Mouse (Mus musculus): ENCODE data around the gene Brinp1.

Brinp1 gene

DNA sequence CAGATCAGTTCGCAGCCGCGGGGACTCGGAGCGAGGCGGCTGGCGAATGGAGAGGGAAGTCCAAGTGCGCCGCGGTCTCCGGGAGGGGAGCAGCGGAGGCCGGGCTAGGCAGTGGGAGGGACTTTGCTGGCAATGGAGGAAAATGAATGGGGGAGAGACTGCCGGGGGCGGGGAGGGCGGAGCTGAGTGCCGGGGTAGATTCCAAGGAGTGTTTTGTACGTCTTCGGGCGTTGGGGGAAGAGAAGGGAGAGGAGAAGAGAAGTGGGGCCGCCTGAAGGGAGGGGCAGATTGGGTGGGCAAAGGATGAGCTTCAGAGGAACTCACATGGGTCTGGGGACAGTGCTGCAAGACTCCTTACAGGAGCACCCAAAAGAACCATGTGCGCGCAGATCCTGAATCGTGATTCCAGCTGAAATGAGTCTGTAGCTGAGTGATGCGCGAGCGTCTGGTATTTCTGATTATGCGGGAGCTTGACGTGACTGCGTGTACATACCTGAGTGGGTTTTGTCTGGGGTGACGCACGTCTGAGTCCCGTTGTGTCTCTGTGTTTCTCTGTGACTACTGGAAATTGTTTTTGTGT, at the start of gene Brinp1:
TSS of gene Brinp1 (minus strand) at position 76 of the 580 bp plus-strand sequence.
- DNase-seq (ENCODE audit: low spot score): peak; percentile 2

DNA sequence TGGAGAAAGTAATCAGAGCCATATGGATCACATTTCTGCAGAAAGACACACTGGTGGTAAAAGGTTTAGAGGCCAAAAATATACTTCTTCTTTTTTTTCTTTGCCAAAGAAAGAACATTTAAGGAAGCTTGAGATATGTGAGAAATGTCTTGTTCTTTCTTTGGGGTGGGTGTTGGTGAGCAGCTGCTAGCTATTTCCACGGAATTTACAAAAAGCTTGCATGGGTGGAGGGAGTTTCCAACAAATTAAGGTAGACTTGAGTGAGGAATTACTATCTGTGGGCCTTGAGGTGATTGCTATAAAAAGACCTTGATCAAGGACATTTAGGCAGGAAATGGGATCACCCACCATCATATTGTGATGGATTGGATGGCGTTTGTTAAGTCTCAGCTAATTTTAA, 3.1 kb upstream of the Brinp1 start:
- DNase-seq (ENCODE audit: low spot score): no peak

DNA sequence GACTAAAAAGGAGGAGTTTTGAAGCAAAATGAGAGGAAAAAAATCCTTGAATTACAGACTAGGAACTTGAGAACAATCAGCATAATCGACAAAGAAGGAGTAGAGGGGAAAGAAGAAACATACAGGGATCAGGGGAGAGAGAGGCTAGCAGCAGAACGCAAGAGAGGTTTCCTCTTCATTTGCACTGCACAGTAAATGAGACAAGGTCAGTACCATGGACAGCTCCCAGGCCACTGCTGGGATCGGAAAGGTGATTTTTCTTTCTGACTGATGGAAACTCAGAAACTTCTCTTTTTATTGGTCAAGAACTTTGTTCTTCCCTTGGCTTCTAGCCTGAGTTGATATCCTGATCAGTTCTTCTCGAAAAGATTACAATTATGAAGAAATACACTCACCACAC, 1.4 kb upstream of the Brinp1 start:
- DNase-seq (ENCODE audit: low spot score): no peak

- no peak for DNase-seq (ENCODE audit: low spot score)
Measured at GRCm38 (mm10) chr4:68953667-68954321, 403 bp downstream of the Brinp1 start.

GRCm38 (mm10) chr4:68953131-68953551, 1.1 kb downstream of the Brinp1 start:
- DNase-seq (ENCODE audit: low spot score): no peak

GRCm38 (mm10) chr4:68950556-68950955, 3.6 kb downstream of the Brinp1 start:
- no peak for DNase-seq (ENCODE audit: low spot score)

GRCm38 (mm10) chr4:68942938-68943337, 11.3 kb downstream of the Brinp1 start:
- no peak for DNase-seq (ENCODE audit: low spot score)

DNA sequence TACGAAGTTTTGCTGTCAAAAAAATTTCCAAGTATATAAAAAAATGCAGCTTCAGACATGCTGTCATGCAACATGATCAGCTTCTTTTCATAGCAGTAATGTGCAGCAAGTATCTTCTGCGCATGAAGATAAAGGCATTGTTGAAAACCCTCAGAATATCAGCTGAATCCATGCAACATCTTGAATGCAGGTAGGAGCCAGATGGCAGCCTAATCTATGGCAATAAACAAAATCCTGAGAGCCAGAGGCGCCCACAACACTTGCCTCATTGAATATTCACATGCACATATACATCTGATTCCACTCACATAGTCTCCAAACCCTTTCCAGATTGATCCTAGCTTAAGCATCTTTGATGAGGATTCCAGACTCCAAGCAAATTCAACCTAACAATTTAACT, 24.2 kb downstream of the Brinp1 start:
- no peak for DNase-seq (ENCODE audit: low spot score)

GRCm38 (mm10) chr4:68926091-68926490, 28.1 kb downstream of the Brinp1 start:
- no peak for DNase-seq (ENCODE audit: low spot score)

DNA sequence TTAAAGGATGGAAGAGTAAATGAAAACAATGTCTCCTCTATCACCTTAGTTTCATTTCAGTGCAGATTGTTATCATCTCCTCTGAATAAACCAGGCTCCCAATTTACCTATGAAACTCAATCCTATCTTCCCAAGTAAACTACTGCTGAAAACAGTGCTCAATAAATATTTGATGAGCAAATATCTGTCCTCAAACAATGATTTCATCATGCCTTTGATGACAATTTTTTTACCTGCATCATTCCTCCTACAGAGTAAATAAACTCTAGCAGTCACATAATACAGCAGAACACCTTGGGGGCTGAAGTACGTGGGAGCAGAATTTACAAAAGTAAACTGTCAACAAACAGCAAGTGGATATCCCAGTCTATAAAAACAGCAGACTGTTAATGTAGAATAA, 31.3 kb downstream of the Brinp1 start:
- no peak for DNase-seq (ENCODE audit: low spot score)

DNA sequence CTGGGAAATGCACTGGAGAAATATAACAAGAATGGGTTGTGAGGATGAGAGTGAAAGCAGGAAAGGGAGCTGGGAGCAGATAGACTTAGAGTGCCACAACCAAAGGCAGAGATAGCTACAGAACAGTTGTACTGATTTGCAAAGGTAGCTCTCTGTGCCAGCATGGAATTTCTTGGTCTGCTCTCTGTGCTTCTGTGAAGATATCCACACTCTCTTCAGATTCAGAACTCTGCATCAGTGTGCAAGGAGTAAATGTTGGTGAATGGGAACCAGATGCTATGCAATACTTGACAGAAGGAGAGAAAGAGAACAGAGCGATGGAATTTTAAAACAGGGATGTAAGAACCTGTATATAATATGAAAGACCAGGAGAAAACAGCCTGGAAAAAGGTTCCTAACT, 31.7 kb downstream of the Brinp1 start:
- no peak for DNase-seq (ENCODE audit: low spot score)

- DNase-seq (ENCODE audit: low spot score): no peak
Measured at GRCm38 (mm10) chr4:68920127-68920526, 34.1 kb downstream of the Brinp1 start.

DNA sequence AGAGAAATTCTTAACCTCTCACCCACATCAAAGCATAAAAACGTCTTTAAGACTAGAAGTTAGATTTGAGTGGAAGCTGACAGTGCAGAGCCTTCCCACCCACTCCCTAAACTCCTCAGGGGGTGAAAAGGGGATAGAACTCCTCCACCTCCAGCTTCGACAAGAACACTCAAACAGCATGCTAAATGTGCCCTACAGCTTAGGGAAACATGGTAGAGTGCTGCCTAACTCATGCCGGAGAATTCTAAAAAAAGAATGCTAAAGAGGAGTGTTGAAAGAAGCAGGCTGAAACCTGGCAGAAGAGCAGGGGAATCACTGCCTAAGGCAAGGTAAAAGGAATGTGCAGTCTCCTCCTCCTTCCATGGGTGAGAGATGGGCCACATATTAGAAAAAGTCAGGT, 43.3 kb downstream of the Brinp1 start:
- no peak for DNase-seq (ENCODE audit: low spot score)

DNA sequence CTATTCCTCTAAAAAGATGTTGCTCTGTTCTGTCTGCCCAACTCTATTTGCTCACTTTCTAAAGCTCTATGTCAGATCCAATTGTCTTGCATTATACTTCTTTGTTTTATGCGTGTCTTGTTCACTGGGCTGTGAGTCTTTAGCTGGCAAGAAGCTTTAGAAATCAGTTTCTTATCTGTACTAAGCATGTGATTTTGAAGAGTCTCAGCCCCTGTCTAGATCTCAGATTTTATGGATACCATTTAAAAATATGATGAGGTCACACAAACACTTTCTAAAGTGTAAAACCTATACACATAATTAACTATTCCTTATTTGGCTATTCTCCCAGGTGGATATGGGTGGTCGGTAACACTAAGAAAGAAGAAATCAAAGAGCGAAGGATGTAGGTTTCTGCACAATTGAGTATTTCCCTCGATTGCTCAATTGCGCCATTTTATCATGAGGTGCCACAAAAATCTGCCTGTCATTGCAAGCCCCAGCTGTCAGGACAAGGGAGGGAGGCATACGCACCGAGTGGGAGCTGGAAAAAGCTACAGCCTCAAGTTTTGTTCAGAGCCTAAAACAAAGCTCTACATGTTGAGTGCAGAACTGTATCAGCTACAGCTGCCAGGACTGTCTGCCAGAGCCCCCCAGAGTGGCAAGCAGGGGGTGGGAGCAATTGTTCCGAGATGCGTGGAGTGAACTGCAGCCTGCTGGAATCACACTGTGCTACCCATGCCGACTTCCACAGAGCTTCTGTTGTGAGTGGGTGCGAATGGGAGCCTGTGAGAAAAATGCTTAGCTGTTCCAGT, 47.6 kb downstream of the Brinp1 start:
- DNase-seq (ENCODE audit: low spot score): no peak

- no peak for DNase-seq (ENCODE audit: low spot score)
Measured at GRCm38 (mm10) chr4:68890526-68890925, 63.7 kb downstream of the Brinp1 start.

DNA sequence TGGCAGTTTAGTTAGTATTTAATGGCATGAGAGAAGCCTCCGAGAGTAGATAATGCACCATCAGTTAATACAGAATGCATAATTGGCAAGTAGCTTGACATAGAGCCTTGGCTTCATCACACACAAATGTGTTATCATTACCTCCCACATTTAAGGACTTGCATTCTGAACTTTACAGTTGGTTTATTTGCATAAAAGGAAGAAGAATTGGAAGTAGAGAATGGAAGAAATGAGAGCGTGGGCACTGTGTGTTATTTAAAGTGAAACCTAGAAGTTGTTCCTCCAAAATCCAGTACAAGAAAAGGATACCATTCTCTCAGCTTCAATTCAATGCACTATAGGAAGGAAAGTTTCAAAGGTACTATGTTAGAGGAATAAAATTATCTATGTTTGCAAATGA, 67.9 kb downstream of the Brinp1 start:
- DNase-seq (ENCODE audit: low spot score): no peak

DNA sequence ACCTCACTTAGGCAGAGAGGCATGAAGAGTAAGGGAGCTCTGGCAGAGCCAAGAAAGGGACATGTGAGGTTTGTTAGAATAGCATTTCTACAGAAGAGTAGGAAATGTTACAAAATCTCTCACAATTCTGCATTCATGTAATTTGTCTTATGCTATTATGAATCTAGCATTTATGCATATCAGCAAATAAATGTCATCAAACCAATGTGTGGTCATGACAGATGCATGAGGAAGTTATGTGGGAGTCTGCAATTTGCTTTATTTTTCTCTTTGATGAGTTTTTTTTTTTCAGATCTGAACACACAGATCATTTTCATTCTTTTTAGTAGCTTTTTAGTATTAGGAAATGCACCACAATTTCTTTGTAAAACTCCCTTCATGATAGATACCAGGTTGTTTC, 82.2 kb downstream of the Brinp1 start:
- no peak for DNase-seq (ENCODE audit: low spot score)

- no peak for DNase-seq (ENCODE audit: low spot score)
Measured at GRCm38 (mm10) chr4:68865135-68865767, 88.9 kb downstream of the Brinp1 start.

DNA sequence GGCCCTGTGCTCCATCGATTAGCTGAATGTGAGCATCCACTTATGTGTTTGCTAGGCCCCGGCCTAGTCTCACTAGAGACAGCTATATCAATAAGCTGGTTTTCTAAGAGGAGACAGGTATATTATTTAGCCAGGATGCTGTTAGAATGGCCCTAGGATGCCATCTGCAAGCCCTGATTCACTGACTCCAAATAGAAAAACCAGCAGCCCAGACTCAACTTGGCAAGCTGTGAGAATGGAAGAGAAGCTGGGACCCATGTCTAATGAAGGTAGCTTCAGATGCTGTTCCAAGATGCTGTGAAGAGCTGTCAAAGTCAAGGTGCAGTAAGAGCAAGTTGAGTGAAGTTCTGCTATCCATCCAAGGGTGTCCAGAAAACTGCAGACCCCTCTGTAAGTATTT, 89.5 kb downstream of the Brinp1 start:
- DNase-seq (ENCODE audit: low spot score): no peak

GRCm38 (mm10) chr4:68856868-68857267, 97.3 kb downstream of the Brinp1 start:
- DNase-seq (ENCODE audit: low spot score): no peak

- DNase-seq (ENCODE audit: low spot score): no peak
Measured at GRCm38 (mm10) chr4:68849671-68850070, 104.5 kb downstream of the Brinp1 start.

- DNase-seq (ENCODE audit: low spot score): no peak
Measured at GRCm38 (mm10) chr4:68846976-68847375, 107.2 kb downstream of the Brinp1 start.

DNA sequence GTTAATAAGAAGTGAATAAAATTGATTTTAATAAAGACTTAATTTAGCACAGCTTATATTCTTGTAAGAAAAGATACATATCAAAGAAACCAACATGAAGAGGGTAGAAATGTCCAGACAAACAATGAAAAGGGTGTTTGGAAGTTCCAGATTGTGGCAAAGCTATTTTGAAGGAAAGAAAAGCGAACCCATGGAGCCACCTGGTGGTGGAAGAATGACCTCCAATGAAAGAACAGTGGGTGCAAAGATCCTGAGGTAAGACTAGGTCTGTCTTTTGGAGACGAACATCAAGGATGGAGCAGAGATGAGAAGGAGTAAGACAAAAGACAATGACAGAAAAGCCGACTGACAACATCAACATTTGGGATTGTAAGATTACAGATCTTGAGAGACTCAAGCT, 108.2 kb downstream of the Brinp1 start:
- no peak for DNase-seq (ENCODE audit: low spot score)

Data from ovary, adult 18-20 months (tissue).